Mouse (Mus musculus) G1E (cell line): ENCODE measurements around the gene Pygo2.

ENCODE experiments used
- CTCF ChIP-seq: IDR thresholded peaks from 2 replicates; pipeline ENCODE4 v1.5.1; 2012; ENCODE audit warnings: low read depth, low read length, inconsistent platforms, mixed read lengths
- POLR2AphosphoS5 ChIP-seq: IDR thresholded peaks from 2 replicates; pipeline ENCODE4 v1.6.1; 2012; ENCODE audit warnings: low read depth, low read length, inconsistent platforms; ENCODE audit not compliant: insufficient replicate concordance
- TAL1 ChIP-seq: conservative IDR thresholded peaks from 2 replicates; pipeline ENCODE4 v1.6.1; 2012; ENCODE audit warnings: low read depth, low read length, inconsistent platforms, mixed read lengths

DNA sequence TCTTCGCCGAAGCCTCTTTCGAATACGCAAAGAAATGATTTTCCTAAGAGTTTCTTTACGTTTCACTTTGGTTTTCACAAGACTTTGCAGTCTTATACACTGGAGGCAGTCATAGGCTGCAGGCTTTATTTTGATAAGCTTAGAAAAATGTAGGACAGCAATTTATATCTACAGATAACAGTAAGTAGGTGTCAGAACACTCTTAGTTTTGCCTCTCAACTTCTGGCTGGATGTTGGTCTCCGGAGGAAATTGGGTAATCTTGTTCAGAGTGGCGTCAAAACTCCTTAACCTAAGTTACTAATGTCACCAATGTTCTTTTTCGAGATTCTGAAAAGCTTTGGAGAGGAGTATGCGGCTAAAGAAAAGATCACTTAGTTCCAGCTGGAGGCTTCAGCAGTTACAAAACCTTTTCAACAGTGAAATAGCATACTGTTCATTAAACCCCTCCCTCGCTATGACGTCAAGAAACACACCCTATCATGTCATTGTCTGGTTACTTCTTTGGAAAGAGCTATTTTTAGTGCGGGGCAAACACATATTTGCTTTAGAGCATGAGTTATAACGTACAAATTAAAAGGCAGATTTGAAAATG, 28.5 kb downstream of the Pygo2 start:
- TF ChIP-seq TAL1, result no peak
- no peak for TF ChIP-seq CTCF
- no peak for TF ChIP-seq POLR2AphosphoS5
